ENCODE assay signal across 9 mouse cellular contexts in genomic region chr10:29532821-29533715, GRCm38 (mm10). TPM values are rescaled to one million over a fixed set of nuclear protein-coding genes. Genes with fewer than 3 reads are reported as not detected.
DNase-seq lines count a peak whose midpoint lies in the region; ATAC-seq and TF ChIP-seq lines count a peak whose summit lies in the region.
"Had no signal": no experiment of that assay in that cellular context is flagged by ENCODE, and none has a peak within 500 bp of the region (broad histone marks: within the 10 kb centered on the region; RNA-seq: fewer than 3 reads in every experiment).

No protein-coding gene starts in this region.

- peak overlapping the region; percentile 55 for H3K4me3 ChIP-seq in left cerebral cortex, adult 2 months

- no peak for ATAC-seq in activated CD4-positive, CD25-positive, alpha-beta regulatory T cell, adult 4 months

- peak; percentile 83 for DNase-seq in adrenal gland, postnatal 10 days
- peak; percentile 92 for DNase-seq in embryo, embryonic 11 days
- DNase-seq in gastrocnemius, postnatal 36 days, result peak; percentile 40 to 66
- peak; percentile 25 for DNase-seq in induced T-regulatory cell, adult 2 months (ENCODE audit: low read depth)
- peak; percentile 82 to 83 for DNase-seq in left cerebral cortex, adult 2 months (ENCODE audit: extremely low spot score in 1 of 2, low spot score in 2 of 2)
- DNase-seq in lung, postnatal 36 days, result peak; percentile 69
- DNase-seq in right cerebral cortex, adult 2 months (ENCODE audit: low spot score in 2 of 2), result peak; percentile 85 to 93

- TF ChIP-seq CTCF in left cerebral cortex, adult 2 months (IDR thresholded peaks at IDR 0.05), result peak; percentile 83

- intact Hi-C loops in gastrocnemius, postnatal 36 days (cut with DNase I), result loop anchor here (10.0 kb wide), 1 partner anchor 272 kb away; no protein-coding TSS in a partner anchor
- intact Hi-C loops in left cerebral cortex, adult 2 months (cut with DNase I), result loop anchor here (1.0 to 10.0 kb wide), 5 partner anchors 171 to 1054 kb away; partner anchors contain the start of genes Rnf146 and Soga3

- H3K27ac ChIP-seq in left cerebral cortex, adult 2 months, result no peak overlapping the region
- H3K27ac ChIP-seq: macrophage had no signal

RNA-seq across cellular contexts. Expression of gene Rspo3, which starts 2.6 kb away (rescaled TPM):
- total RNA-seq in adrenal gland, postnatal 10 days (2021), result 10 to 100 TPM in 1 of 2 experiments, 1 to 10 TPM in 1; 9.2 to 11.2 TPM
- 1 to 10 TPM in 1 of 2 experiments, under 1 TPM in 1; 0.96 to 2.2 TPM for total RNA-seq in gastrocnemius, postnatal 36 days (2021)
- 10 to 100 TPM; 12.5 TPM for total RNA-seq in left cerebral cortex, adult 2 months (2021)
- under 1 TPM in 1 of 2 experiments, not detected in 1; 0.15 TPM for polyA plus RNA-seq in activated CD4-positive, CD25-positive, alpha-beta regulatory T cell, adult 4 months (2017; shearing (Covaris generic))
- polyA plus RNA-seq: macrophage had no signal

Comparison
In these comparisons a context has a peak if more than half of its experiments do, and no peak if none do; other contexts are left out.
1. DNase-seq: peak in every context shown above with its lines; median percentile 92 in embryo, embryonic 11 days; 89 in right cerebral cortex, adult 2 months; 83 in adrenal gland, postnatal 10 days; 82 in left cerebral cortex, adult 2 months; 69 in lung, postnatal 36 days; 53 in gastrocnemius, postnatal 36 days; 25 in induced T-regulatory cell, adult 2 months.